ENCODE assay signal across 10 mouse cellular contexts in the genomic region with DNA sequence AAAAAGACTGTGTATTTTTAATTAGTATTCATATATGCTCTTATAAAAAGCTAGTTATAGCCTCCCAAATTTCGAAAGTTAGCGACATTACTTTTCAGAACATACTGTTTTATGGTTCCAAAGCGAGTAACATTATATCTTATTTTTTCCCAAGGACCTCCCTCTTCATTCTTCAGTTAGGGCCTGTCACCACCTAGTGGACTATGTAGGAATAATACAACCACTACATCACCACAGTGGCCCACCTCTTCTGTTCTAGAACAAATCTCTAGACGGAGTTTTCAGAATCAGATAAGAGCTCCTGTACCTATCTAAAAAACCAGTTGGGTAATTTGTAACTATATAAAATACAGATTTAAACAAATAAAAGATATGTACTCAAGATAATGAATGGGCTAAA.
A peak's percentile ranks its signal among the peaks of the same experiment; 100 is the strongest.
DNase-seq lines count a peak whose midpoint lies in the region; ATAC-seq lines count a peak whose summit lies in the region.
"Had no signal": no experiment of that assay in that cellular context is flagged by ENCODE, and none has a peak within 500 bp of the region (broad histone marks: within the 10 kb centered on the region; RNA-seq: fewer than 3 reads in every experiment).

No protein-coding gene starts in this region.

- no peaks in the 10 kb centered on the region for H3K27me3 ChIP-seq in hindbrain, embryonic 15.5 days
- H3K27me3 ChIP-seq in hindbrain, embryonic 10.5 days (ENCODE audit: insufficient read depth, poor library complexity, severe bottlenecking): no peaks in the 10 kb centered on the region
- H3K27me3 ChIP-seq: embryonic facial prominence, embryonic 15.5 days; liver, embryonic 13.5 days had no signal

- no peak for DNase-seq in hindbrain, embryonic 10.5 days (ENCODE audit: low spot score)
- DNase-seq in thymus, postnatal 0 days (ENCODE audit: low spot score): peak; percentile 58
- no peak for DNase-seq in thymus, postnatal 36 days
- DNase-seq in c-Kit-positive CD71-positive TER-119-positive erythroid progenitor cells, embryonic 14.5 days (ENCODE audit: low spot score): peak; percentile 34
- peak; percentile 37 for DNase-seq in kidney, postnatal 14 days
- peak; percentile 16 for DNase-seq in skeletal muscle tissue, adult 2 months (ENCODE audit: low read depth, low spot score)
- no peak for DNase-seq in urinary bladder, postnatal 36 days (ENCODE audit: low spot score in 2 of 2)
- DNase-seq: liver, embryonic 13.5 days had no signal

- H3K9me3 ChIP-seq in hindbrain, embryonic 15.5 days: no peaks in the 10 kb centered on the region
- no peaks in the 10 kb centered on the region for H3K9me3 ChIP-seq in hindbrain, embryonic 10.5 days
- H3K9me3 ChIP-seq: embryonic facial prominence, embryonic 15.5 days; liver, embryonic 13.5 days had no signal

- no peaks in the 10 kb centered on the region for H3K4me1 ChIP-seq in hindbrain, embryonic 15.5 days (replicated peaks)
- no peaks in the 10 kb centered on the region for H3K4me1 ChIP-seq in hindbrain, embryonic 10.5 days (replicated peaks)
- H3K4me1 ChIP-seq: liver, embryonic 13.5 days had no signal

- no peak overlapping the region for H3K4me3 ChIP-seq in hindbrain, embryonic 15.5 days
- H3K4me3 ChIP-seq in hindbrain, embryonic 10.5 days: no peak overlapping the region
- H3K4me3 ChIP-seq: embryonic facial prominence, embryonic 15.5 days; liver, embryonic 13.5 days had no signal

- 0 out of 2 replicates have a peak, but pooled peaks have one; percentile 63 for ATAC-seq in hindbrain, embryonic 15.5 days (ENCODE audit: low FRiP score, low read depth)

- 59% methylated on average over 4 of the region's 4 CpGs for WGBS in hindbrain, embryonic 15.5 days
- 60% methylated on average over 4 of the region's 4 CpGs for WGBS in hindbrain, embryonic 10.5 days

- no peak overlapping the region for H3K4me2 ChIP-seq in hindbrain, embryonic 15.5 days
- H3K4me2 ChIP-seq: embryonic facial prominence, embryonic 15.5 days; liver, embryonic 13.5 days had no signal

- peaks cover 4% of the 10 kb centered on the region; the same call in 1 of the 2 replicates for H3K36me3 ChIP-seq in hindbrain, embryonic 15.5 days
- peaks cover 73% of the 10 kb centered on the region for H3K36me3 ChIP-seq in hindbrain, embryonic 10.5 days
- H3K36me3 ChIP-seq: liver, embryonic 13.5 days had no signal

- no peak overlapping the region for H3K9ac ChIP-seq in hindbrain, embryonic 15.5 days
- H3K9ac ChIP-seq: embryonic facial prominence, embryonic 15.5 days; liver, embryonic 13.5 days had no signal

- no peak overlapping the region for H3K27ac ChIP-seq in hindbrain, embryonic 15.5 days (replicated peaks)
- no peak overlapping the region for H3K27ac ChIP-seq in hindbrain, embryonic 10.5 days
- H3K27ac ChIP-seq: embryonic facial prominence, embryonic 15.5 days; liver, embryonic 13.5 days had no signal

Comparison
In these comparisons a context has a peak if more than half of its experiments do, and no peak if none do; other contexts are left out.
1. DNase-seq: peak in thymus, postnatal 0 days (single experiment), c-Kit-positive CD71-positive TER-119-positive erythroid progenitor cells, embryonic 14.5 days (single experiment), kidney, postnatal 14 days (single experiment) and skeletal muscle tissue, adult 2 months (single experiment); none in hindbrain, embryonic 10.5 days (single experiment), thymus, postnatal 36 days (0 of 2) and urinary bladder, postnatal 36 days (0 of 2).